Mouse (Mus musculus): Measurements from ENCODE around the gene Cuedc1. TPM values are rescaled to one million over a fixed set of nuclear protein-coding genes. Genes with fewer than 3 reads are reported as not detected.

Cuedc1 gene
- polyA plus RNA-seq, 1 experiment: not detected

DNA sequence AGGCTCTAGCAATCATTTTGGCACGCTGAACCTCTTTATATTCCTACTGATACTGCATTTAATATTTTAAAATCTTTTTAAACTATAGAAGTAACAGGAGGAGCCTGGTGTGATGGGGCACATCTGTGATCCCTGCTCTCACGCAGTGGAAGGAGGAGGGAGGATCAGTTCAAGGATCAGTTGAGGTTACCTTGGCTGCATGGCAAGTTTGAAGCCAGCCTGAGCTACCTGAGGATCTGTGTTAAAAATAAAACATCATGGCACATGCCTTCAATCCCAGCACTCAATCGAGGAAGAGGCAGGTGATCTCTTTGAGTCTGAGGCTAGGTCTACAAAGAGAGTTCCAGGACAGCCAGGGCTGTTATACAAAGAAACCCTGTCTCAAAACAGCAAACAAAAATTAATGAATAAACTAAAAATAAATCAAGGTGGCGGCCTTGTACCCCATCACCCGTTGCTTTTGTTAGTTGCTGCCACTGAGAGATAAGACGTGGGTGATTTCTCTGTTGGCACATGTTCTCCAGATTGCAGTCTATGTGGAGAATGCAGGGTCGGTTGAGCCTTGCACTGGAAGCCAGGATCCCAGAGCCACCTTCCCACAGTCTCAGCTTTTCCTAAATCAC lies 50.3 kb downstream of the Cuedc1 start:
- Histone ChIP-seq H3K4me3 (ENCODE audit: insufficient read depth, low read depth, low read length) (no peak overlapping the region), H3K4me1 (ENCODE audit: control insufficient read depth, insufficient read depth, low read length) (peaks cover 23% of the 10 kb centered on the region), H3K27ac (ENCODE audit: insufficient read depth, low read depth, low read length) (no peak overlapping the region)
- WGBS: 69% methylated on average over 7 of the region's 7 CpGs
- no peak for TF ChIP-seq POLR2A (IDR thresholded peaks at IDR 0.05; ENCODE audit: insufficient read depth, low read depth, low read length)
- TF ChIP-seq CTCF (IDR thresholded peaks at IDR 0.05; ENCODE audit: insufficient read depth, low read depth, low read length): no peak

GRCm38 (mm10) chr11:88148638-88149279 lies 50.9 kb downstream of the Cuedc1 start:
- 0 out of 2 replicates have a peak overlapping the region, but pooled peaks have one; percentile 10 for H3K27ac ChIP-seq (ENCODE audit: insufficient read depth, low read depth, low read length)
- peaks cover 24% of the 10 kb centered on the region for H3K4me1 ChIP-seq (ENCODE audit: control insufficient read depth, insufficient read depth, low read length)
- TF ChIP-seq POLR2A (IDR thresholded peaks at IDR 0.05; ENCODE audit: insufficient read depth, low read depth, low read length): no peak
- H3K4me3 ChIP-seq (ENCODE audit: insufficient read depth, low read depth, low read length): no peak overlapping the region
- WGBS: 43% methylated on average over 11 of the region's 11 CpGs

DNA sequence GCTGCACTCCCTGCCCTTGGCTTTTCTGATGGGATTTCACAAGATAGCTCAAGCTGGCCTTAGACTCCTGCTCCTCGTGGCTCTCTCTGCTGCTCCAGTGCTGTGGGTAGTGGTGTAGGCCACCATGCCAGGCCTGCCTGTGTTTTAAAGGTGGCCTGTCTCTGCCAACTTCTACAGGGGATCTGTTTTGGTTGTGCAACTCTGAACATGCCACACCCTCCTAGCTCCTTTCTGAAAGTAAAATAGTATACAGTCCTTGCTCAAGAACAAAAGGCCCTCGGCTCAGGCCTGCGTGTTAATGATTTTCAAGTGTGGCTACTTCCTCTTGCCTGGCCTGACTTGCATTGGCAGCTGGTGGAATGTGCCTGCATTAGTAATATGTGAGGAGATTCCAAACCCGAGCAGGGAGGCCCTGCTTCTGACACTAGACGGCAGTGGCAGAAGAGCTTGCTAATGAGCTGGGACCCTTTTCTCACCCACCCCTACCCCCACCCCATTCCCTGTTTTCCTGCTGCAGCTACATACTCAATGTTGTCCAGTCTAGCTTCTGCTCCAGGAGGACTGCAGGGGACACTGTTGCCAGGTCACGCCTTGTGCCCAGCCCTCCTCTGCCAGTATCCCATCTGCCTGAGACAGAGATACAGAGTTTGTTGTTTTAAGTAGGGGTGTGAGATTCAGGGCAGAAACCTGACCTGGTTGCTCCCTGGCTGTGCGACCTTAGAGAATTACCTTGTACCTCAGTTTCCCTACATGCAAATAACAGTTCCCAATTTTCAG lies 53.7 kb downstream of the Cuedc1 start:
- Histone ChIP-seq H3K27ac (ENCODE audit: insufficient read depth, low read depth, low read length) (peak overlapping the region; percentile 27; the same call in 1 of the 2 replicates), H3K4me3 (ENCODE audit: insufficient read depth, low read depth, low read length) (no peak overlapping the region), H3K4me1 (ENCODE audit: control insufficient read depth, insufficient read depth, low read length) (peaks cover 31% of the 10 kb centered on the region)
- no peak for TF ChIP-seq CTCF (IDR thresholded peaks at IDR 0.05; ENCODE audit: insufficient read depth, low read depth, low read length)
- no peak for TF ChIP-seq POLR2A (IDR thresholded peaks at IDR 0.05; ENCODE audit: insufficient read depth, low read depth, low read length)
- 67% methylated on average over 7 of the region's 7 CpGs for WGBS

DNA sequence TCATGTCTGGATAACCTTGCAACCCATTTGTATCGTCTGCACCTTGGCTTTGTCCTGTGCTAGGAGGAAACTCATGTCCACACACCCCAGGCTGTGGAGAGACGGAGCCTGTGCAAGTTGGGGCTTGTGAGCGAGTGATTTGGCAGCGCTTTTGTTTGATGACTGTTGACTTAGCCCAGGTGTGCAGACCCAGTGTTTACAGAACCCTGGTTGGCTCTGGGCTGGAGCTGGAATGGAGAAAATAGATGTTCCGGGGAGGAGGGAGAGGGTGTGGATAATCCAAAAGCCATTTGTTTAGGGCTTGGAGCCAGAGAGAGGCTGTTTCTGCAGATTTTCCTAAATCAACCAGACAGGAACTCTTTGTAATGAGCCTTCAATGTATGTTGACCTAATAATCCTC lies 56.0 kb downstream of the Cuedc1 start:
- TF ChIP-seq CTCF (IDR thresholded peaks at IDR 0.05; ENCODE audit: insufficient read depth, low read depth, low read length) (no peak), POLR2A (IDR thresholded peaks at IDR 0.05; ENCODE audit: insufficient read depth, low read depth, low read length) (no peak)
- WGBS: 70% methylated on average over 5 of the region's 5 CpGs
- Histone ChIP-seq H3K27ac (ENCODE audit: insufficient read depth, low read depth, low read length) (no peak overlapping the region), H3K4me3 (ENCODE audit: insufficient read depth, low read depth, low read length) (no peak overlapping the region), H3K4me1 (ENCODE audit: control insufficient read depth, insufficient read depth, low read length) (peaks cover 24% of the 10 kb centered on the region)

- WGBS: 92% methylated on average over 8 of the region's 8 CpGs
- H3K4me3 ChIP-seq (ENCODE audit: insufficient read depth, low read depth, low read length): no peak overlapping the region
- H3K4me1 ChIP-seq (ENCODE audit: control insufficient read depth, insufficient read depth, low read length): peaks cover 25% of the 10 kb centered on the region
- no peak overlapping the region for H3K27ac ChIP-seq (ENCODE audit: insufficient read depth, low read depth, low read length)
- no peak for TF ChIP-seq POLR2A (IDR thresholded peaks at IDR 0.05; ENCODE audit: insufficient read depth, low read depth, low read length)
- no peak for TF ChIP-seq CTCF (IDR thresholded peaks at IDR 0.05; ENCODE audit: insufficient read depth, low read depth, low read length)
These were observed 56.6 kb downstream of the Cuedc1 start for GRCm38 (mm10) chr11:88154500-88154899.

DNA sequence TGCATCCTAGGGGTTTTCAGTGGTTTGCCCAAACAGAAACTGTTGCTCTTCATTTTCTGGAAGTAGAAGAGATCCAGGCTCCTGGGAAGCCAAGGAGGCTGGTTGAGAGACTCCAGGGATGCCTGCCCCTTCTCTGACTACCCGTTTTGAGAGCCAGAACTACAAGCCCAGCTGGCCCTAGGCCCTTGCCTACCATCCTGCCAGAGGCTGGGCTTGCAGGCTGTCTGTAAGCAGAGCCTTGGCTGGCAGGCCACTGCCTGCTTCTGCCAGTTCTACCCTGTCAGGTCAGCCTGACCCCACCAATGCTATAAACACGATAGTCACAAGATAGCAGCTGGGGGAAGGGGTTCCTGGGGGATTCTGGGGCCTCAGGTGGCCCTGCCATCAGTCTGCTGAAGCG lies 57.6 kb downstream of the Cuedc1 start:
- H3K4me3 ChIP-seq (ENCODE audit: insufficient read depth, low read depth, low read length): no peak overlapping the region
- 0 out of 2 replicates have a peak overlapping the region, but pooled peaks have one; percentile 42 for H3K27ac ChIP-seq (ENCODE audit: insufficient read depth, low read depth, low read length)
- peaks cover 30% of the 10 kb centered on the region for H3K4me1 ChIP-seq (ENCODE audit: control insufficient read depth, insufficient read depth, low read length)
- no peak for TF ChIP-seq POLR2A (IDR thresholded peaks at IDR 0.05; ENCODE audit: insufficient read depth, low read depth, low read length)
- TF ChIP-seq CTCF (IDR thresholded peaks at IDR 0.05; ENCODE audit: insufficient read depth, low read depth, low read length): no peak
- 70% methylated on average over 3 of the region's 3 CpGs for WGBS

GRCm38 (mm10) chr11:88155998-88156397 lies 58.1 kb downstream of the Cuedc1 start:
- H3K4me3 ChIP-seq (ENCODE audit: insufficient read depth, low read depth, low read length): no peak overlapping the region
- TF ChIP-seq CTCF (IDR thresholded peaks at IDR 0.05; ENCODE audit: insufficient read depth, low read depth, low read length) (no peak), POLR2A (IDR thresholded peaks at IDR 0.05; ENCODE audit: insufficient read depth, low read depth, low read length) (no peak)
- peaks cover 32% of the 10 kb centered on the region for H3K4me1 ChIP-seq (ENCODE audit: control insufficient read depth, insufficient read depth, low read length)
- WGBS: 69% methylated on average over 8 of the region's 8 CpGs
- peak overlapping the region; percentile 42; the same call in 1 of the 2 replicates for H3K27ac ChIP-seq (ENCODE audit: insufficient read depth, low read depth, low read length)

GRCm38 (mm10) chr11:88156403-88156802 lies 58.5 kb downstream of the Cuedc1 start:
- Histone ChIP-seq H3K27ac (ENCODE audit: insufficient read depth, low read depth, low read length) (no peak overlapping the region), H3K4me1 (ENCODE audit: control insufficient read depth, insufficient read depth, low read length) (peaks cover 32% of the 10 kb centered on the region), H3K4me3 (ENCODE audit: insufficient read depth, low read depth, low read length) (no peak overlapping the region)
- 66% methylated on average over 2 of the region's 2 CpGs for WGBS
- TF ChIP-seq CTCF (IDR thresholded peaks at IDR 0.05; ENCODE audit: insufficient read depth, low read depth, low read length): no peak
- TF ChIP-seq POLR2A (IDR thresholded peaks at IDR 0.05; ENCODE audit: insufficient read depth, low read depth, low read length): no peak

DNA sequence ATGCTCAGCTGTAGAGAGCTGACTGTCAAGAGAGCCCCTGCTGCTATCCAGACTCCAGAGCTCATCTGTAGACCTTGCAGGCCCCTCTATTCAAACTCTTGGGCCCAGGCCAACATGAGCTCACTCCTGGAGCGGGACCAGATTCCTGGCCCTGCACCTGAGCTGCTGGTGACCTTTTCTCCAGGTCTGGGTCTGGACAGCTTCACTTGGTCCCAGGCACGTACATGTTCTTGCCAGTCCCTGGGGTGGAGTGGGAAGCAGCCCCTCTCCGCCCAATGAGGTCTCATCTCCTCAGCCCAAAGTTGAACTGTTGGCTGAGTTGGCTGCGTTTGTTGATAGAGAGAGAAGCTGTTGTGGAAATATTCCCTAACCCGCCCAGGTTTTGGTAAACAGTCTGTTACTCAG lies 61.0 kb downstream of the Cuedc1 start:
- Histone ChIP-seq H3K4me1 (ENCODE audit: control insufficient read depth, insufficient read depth, low read length) (peaks cover 38% of the 10 kb centered on the region), H3K27ac (ENCODE audit: insufficient read depth, low read depth, low read length) (peak overlapping the region; percentile 69), H3K4me3 (ENCODE audit: insufficient read depth, low read depth, low read length) (no peak overlapping the region)
- no peak for TF ChIP-seq CTCF (IDR thresholded peaks at IDR 0.05; ENCODE audit: insufficient read depth, low read depth, low read length)
- no peak for TF ChIP-seq POLR2A (IDR thresholded peaks at IDR 0.05; ENCODE audit: insufficient read depth, low read depth, low read length)
- 78% methylated on average over 5 of the region's 5 CpGs for WGBS
